Mouse (Mus musculus): Measurements from ENCODE around the gene Spc24.
"Not testable (repeated sequence)": the region's sequence is repeated elsewhere in the genome, so short reads cannot be mapped to it uniquely, and the experiment has no call there.

The Spc24 gene

DNA sequence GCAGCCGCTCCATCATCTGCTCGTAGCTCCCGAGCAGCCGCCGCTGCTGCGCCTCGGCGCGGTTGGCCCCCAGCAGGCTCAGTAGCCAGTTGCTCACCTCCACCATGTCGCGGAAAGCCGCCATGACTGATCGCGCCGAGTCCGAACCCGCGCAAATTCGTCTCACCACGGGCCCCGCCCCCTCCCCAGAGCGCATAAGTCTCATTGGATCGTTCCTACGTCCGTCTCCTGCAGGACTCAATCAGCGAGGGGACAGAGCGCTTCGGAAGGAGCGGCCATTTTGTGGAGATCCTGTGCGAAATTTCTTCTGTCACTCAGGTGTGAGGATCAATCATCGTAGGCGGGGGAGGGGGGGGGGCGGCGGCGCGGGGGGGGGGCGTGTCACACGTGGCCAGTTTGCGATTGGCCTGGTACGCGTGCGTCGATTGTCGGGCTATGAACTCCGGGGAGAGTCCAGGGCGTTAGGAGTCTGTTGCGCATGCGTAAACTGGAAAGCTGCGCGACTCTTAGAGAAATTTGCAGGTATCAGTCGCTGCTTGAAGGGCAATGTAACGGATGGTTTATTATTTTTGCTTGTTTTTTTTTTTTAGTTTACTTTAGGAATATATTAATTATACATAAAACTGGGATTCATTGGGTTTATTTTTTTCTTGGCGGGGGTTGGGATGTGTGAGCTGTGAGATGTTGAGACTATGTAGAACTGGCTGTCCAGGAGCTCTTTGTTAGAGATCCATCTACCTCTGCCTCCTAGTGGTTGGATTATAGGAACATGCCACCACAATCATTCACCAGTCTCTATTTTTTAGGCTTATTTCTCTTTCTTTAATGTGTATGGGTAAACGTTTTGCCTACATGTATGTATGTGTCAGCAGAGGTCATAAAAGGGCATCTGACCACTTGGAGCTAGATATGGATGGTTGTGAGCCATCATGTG lies at the start of gene Spc24:
Gene Spc24, minus strand, starts transcription at position 149 of the 934 bp plus-strand sequence.
- DNase-seq (ENCODE audit: low spot score), result peak; percentile 97

- DNase-seq (ENCODE audit: low spot score), result no peak
Measured at GRCm38 (mm10) chr9:21808561-21808960, 48.5 kb upstream of the Spc24 start.

DNA sequence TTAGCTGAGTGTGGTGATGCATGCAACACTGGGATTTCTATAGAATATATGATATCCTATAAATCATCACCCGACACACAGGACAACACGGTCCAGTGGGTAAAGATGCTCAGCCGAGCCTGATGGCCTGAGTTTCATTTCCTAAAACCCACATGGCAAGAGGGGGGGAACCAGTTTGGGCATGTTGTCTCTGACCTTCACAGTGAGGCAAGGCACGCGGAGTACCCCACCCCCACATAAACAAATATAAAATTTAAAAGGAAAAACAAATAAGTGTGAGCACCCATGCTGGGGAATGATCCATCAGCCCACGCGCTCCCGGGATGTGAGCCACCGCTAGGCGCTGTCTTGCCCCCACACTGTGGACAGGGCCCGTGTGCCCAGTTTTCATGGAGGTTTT lies 46.9 kb upstream of the Spc24 start:
- no peak for DNase-seq (ENCODE audit: low spot score)

- DNase-seq (ENCODE audit: low spot score), result no peak
Measured at GRCm38 (mm10) chr9:21806363-21806762, 46.3 kb upstream of the Spc24 start.

DNA sequence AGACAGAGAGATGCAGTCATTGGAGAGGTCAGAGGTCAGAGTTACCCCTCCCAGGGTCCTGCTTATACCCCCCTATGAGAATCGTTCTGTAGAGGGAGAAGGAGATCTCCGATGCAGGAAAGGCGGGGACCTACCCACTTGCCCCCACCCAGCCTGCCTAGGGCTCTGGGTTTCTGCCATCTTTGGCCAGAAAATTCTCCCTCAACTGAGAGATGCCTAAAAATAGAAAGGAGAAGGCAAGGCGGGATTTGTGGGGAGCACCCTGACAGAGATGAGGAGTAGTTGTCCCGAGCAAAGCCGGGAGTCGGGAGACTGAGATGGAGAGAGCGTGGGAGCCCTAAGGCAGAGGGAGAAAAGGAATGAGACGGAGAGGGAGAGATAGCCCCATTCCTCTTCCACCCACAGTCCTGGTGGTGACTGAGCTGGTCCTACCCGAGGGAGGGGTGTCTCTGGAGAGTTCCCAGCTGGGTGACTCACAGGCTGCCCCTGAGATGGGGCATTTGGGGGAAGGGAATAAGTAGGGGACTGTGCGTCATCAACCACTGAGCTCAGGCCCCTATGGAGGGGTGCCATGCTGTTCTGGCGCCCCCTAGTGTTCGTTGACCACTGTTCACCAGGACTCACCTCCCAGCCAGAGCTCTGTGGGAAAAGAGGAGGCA lies 44.0 kb upstream of the Spc24 start:
- DNase-seq (ENCODE audit: low spot score), result peak; percentile 61

- no peak for DNase-seq (ENCODE audit: low spot score)
Measured at GRCm38 (mm10) chr9:21801591-21801990, 41.5 kb upstream of the Spc24 start.

GRCm38 (mm10) chr9:21801121-21801520 lies 41.0 kb upstream of the Spc24 start:
- DNase-seq (ENCODE audit: low spot score), result no peak

DNA sequence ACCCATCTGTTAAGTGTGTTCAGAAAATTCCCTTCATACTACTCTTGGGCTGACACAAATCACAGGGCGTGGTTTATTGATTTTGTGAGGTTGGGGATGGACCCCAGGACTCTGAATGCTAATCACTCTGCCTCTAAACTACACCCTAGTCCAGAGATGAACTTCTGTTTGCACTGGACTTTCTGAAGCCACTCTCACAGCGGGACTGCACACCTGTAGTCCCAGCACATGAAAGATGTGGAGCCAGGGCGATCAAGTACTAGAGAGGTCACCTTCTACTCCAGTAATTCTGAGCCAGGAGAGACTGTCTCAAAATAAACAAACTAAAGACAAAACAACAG lies 38.9 kb upstream of the Spc24 start:
- no peak for DNase-seq (ENCODE audit: low spot score)

GRCm38 (mm10) chr9:21798345-21799009 lies 38.4 kb upstream of the Spc24 start, which contains the start of gene Kank2:
Gene Kank2, minus strand, starts transcription at chr9:21798744.
- peak; percentile 50 for DNase-seq (ENCODE audit: low spot score)

DNA sequence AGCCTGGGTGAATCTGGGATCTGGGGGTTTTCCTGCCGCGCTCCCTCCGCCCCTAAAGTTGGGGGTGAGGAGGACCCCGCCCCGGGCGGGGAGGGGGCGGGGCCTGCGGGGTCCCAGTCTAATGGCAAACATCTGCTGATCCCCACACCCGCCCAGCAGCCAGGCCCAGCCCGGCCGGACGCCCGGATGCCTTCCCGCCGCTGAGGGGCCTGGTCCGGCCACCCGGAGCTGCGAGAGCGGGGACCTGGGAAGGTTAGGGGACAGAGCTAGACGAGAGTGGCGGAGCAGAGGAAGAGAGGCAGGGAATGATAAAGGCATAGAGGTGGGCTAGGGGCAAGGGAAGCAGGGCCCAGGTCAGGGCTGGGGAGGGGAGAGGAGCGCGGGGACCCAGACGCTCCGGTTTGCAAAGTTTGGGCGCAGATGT lies 37.8 kb upstream of the Spc24 start:
- DNase-seq (ENCODE audit: low spot score), result no peak

DNA sequence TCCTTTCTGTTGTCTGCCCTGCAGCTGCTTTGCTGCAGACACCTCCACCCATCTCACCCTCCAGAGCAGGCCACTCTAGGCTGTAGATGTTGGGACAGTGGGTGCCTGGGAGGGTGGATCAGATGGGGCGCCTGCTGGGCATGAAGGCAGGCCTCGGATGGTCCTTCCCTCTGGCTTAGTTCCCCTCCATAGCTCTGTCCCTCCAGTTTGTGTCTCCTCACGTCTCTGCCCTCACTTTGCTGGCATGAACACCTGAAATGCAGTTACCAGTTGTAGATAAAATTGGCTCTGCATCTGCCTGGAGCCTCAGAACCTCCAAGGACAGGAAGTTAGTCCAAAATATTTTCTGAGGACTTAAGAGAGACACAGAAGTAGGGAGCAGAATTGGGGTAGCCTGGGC lies 36.8 kb upstream of the Spc24 start:
- DNase-seq (ENCODE audit: low spot score), result no peak

DNA sequence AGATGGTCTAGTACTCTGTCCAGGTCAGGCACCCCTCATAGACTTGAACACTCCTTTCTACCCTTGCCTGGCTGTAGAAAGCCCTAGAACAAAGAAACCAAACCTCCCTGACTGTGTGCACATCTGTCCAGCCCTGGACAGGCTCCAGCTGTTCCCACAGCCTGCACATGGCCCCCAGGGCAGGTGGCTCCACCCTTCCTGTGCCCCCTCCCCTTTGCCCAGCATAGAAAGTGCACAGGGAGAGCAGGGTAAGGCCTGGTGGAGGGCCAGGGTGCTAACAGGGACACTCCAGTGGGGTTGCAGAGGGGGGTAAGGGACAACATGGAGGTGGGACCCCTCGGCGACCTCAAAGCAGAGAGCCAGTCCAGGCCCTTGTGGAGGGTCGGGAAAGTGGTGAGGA lies 36.2 kb upstream of the Spc24 start:
- DNase-seq (ENCODE audit: low spot score), result no peak

- no peak for DNase-seq (ENCODE audit: low spot score)
Measured at GRCm38 (mm10) chr9:21795579-21795978, 35.5 kb upstream of the Spc24 start.

GRCm38 (mm10) chr9:21794925-21795324 lies 34.8 kb upstream of the Spc24 start:
- no peak for DNase-seq (ENCODE audit: low spot score)

GRCm38 (mm10) chr9:21794344-21794834 lies 34.3 kb upstream of the Spc24 start:
- no peak for DNase-seq (ENCODE audit: low spot score)

DNA sequence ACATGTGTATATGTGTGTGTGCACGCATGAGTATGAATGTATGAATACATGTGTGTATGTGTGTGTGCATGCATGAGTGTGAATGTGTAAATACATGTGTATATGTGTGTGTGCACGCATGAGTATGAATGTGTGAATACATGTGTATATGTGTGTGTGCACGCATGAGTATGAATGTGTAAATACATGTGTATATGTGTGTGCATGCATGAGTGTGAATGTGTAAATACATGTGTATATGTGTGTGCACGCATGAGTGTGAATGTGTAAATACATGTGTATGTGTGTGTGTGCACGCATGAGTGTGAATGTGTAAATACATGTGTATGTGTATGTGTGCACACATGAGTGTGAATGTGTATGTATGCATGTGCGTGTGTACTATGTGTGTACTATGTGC lies 33.4 kb upstream of the Spc24 start:
- not testable (repeated sequence) for DNase-seq (ENCODE audit: low spot score)

GRCm38 (mm10) chr9:21792644-21793043 lies 32.5 kb upstream of the Spc24 start:
- DNase-seq (ENCODE audit: low spot score), result no peak

DNA sequence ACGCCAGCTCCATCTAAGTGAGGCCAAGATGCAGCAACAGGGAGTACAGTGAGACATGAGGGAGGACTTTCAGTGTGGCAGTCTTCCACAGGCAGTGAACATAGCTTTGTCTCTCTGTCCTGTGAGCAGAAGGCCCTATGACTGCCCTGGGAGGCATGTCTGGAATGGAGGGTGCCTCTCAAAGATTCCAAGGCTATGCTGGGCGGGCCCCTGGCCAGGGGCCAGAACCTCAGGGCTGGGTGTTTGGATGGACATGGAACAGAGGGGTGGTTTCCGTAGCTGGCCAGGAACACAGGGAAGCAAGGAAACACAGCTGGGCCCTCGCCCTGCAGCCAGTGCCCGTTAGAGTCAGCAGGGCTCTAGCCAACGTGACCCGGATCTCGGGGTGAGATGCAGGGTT lies 31.8 kb upstream of the Spc24 start:
- DNase-seq (ENCODE audit: low spot score), result no peak

GRCm38 (mm10) chr9:21788234-21788633 lies 28.1 kb upstream of the Spc24 start:
- DNase-seq (ENCODE audit: low spot score), result no peak

GRCm38 (mm10) chr9:21787654-21788053 lies 27.6 kb upstream of the Spc24 start:
- no peak for DNase-seq (ENCODE audit: low spot score)

- peak; percentile 34 for DNase-seq (ENCODE audit: low spot score)
Measured at GRCm38 (mm10) chr9:21786906-21787305, 26.8 kb upstream of the Spc24 start.

GRCm38 (mm10) chr9:21786309-21786708 lies 26.2 kb upstream of the Spc24 start:
- not testable (repeated sequence) for DNase-seq (ENCODE audit: low spot score)
